Mouse (Mus musculus) heart, postnatal 0 days (tissue): ENCODE measurements around the gene Tet2. TPM values are rescaled to one million over a fixed set of nuclear protein-coding genes. Genes with fewer than 3 reads are reported as not detected.
A peak's percentile ranks its signal among the peaks of the same experiment; 100 is the strongest.

Source experiments
- ATAC-seq: fragments of 200-750 bp; cut with Nextera tagmentation; 2 replicates; pipeline ENCODE4 v1.8.0; 2017; ENCODE audit warnings: low read depth, moderate number of reproducible peaks, moderate library complexity; ENCODE audit not compliant: insufficient read depth
- DNase-seq: peaks from one replicate; pipeline ENCODE4 v3.0.0-alpha.2; 2016; ENCODE audit warnings: low spot score
- H3K27ac ChIP-seq: fragments of 300-500 bp; sonication (generic); 2 replicates; pipeline ENCODE4 v1.5.1; 2014; ENCODE audit warnings: low read depth, mild to moderate bottlenecking
- H3K27me3 ChIP-seq: fragments of 300-500 bp; sonication (generic); 2 replicates; pipeline ENCODE4 v1.6.1; 2014; ENCODE audit warnings: low read length, mixed read lengths; ENCODE audit not compliant: control insufficient read depth, insufficient read depth
- H3K36me3 ChIP-seq: fragments of 300-500 bp; sonication (generic); replicated peaks from 2 replicates; pipeline ENCODE4 v1.6.1; 2014; ENCODE audit warnings: low read length, mixed read lengths; ENCODE audit not compliant: control insufficient read depth, insufficient read depth
- H3K4me1 ChIP-seq: fragments of 300-500 bp; sonication (generic); 2 replicates; pipeline ENCODE4 v1.6.1; 2014; ENCODE audit warnings: antibody characterized with exemption; ENCODE audit not compliant: control insufficient read depth, insufficient read depth
- H3K4me2 ChIP-seq: fragments of 300-500 bp; sonication (generic); 2 replicates; pipeline ENCODE4 v1.6.1; 2014; ENCODE audit warnings: low read depth, mild to moderate bottlenecking, low read length, moderate library complexity
- H3K4me3 ChIP-seq: fragments of 300-500 bp; sonication (generic); 2 replicates; pipeline ENCODE4 v1.5.1; 2014; ENCODE audit warnings: low read depth, low read length
- H3K9ac ChIP-seq: fragments of 300-500 bp; sonication (generic); replicated peaks from 2 replicates; pipeline ENCODE4 v1.6.1; 2014; ENCODE audit warnings: low read depth, low read length, mixed read lengths
- H3K9me3 ChIP-seq: fragments of 300-500 bp; sonication (generic); replicated peaks from 2 replicates; pipeline ENCODE4 v1.6.1; 2016; ENCODE audit warnings: low read length; ENCODE audit not compliant: control insufficient read depth
- CTCF ChIP-seq: IDR thresholded peaks from 2 replicates; pipeline ENCODE4 v1.5.1; 2016; ENCODE audit warnings: antibody characterized with exemption, control low read depth, low read depth
- EP300 ChIP-seq: IDR thresholded peaks from 2 replicates; pipeline ENCODE4 v1.6.1; 2016; ENCODE audit warnings: antibody characterized with exemption, low read depth
- WGBS: fragments of 180-500 bp; shearing (Covaris S2); extraction: QIAGEN DNeasy Blood & Tissue Kit; methylation state at CpG from one replicate; pipeline ENCODE4 v1.1.7; 2014; 5-methylcytosine and 5-hydroxymethylcytosine counted together
- polyA plus RNA-seq: library from polyadenylated mRNA; unstranded; fragments of >200 nt; fragmentation: Nextera tagmentation; extraction: Ambion mirVana; gene quantifications from 2 replicates; pipeline ENCODE4 v1.2.1, GENCODE M21; 2015
- total RNA-seq: library from RNA; depleted of rRNA; stranded (reverse); fragments of >200 nt; gene quantifications from 2 replicates; pipeline ENCODE4 v1.2.3, GENCODE M21; 2014; ENCODE audit warnings: low replicate concordance

The Tet2 gene
- total and polyA plus RNA-seq, 2 experiments from 2014 or later, result 10.6 to 33.4 TPM

GRCm38 (mm10) chr3:133516137-133516536 is 28.8 kb downstream of the Tet2 start:
- Histone ChIP-seq H3K4me1 (peaks cover 22% of the 10 kb centered on the region), H3K9me3 (no peaks in the 10 kb centered on the region), H3K36me3 (peaks cover 15% of the 10 kb centered on the region), H3K4me3 (no peak overlapping the region), H3K27ac (0 out of 2 replicates have a peak overlapping the region, but pooled peaks have one; percentile 11), H3K9ac (no peak overlapping the region), H3K27me3 (no peaks in the 10 kb centered on the region), H3K4me2 (no peak overlapping the region)
- 7% methylated on average over 6 of the region's 6 CpGs for WGBS
- ATAC-seq (peak; percentile 86), DNase-seq (peak; percentile 94)
- TF ChIP-seq EP300, result no peak
- TF ChIP-seq CTCF, result peak; percentile 53

DNA sequence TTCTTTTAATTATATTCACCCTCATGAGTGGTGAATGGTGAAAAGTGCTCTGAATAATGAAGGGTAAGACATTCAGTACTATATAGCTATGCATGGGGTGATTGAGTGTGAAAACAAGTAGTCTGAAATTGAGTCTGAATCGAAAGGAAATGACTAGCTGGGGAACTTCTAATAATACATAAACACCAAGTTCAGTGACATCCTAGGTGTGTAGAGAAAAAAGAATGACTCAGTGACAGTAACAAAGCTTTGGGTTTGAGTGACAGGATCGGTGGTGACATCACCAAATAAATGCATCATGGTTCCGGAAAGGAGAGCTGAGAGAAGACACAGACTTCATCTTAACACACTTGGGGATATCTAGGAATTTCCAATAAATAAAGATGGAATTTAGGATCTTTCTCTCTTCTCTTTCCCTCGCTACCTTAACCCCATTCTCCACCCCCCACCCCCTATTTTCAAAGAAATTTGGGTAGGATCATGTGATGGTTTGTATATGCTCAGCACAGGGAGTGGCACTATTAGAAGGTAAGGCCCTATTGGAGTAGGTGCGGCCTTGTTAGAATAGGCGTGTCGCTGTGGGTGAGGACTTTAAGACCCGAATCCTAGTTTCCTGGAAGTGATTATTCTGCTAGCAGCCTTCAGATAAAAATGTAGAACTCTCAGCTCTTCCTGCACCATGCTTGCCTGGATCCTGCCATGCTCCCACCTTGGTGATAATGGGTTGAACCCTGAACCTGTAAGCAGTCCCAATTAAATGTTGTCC is 29.6 kb downstream of the Tet2 start:
- Histone ChIP-seq H3K36me3 (peaks cover 18% of the 10 kb centered on the region), H3K27ac (0 out of 2 replicates have a peak overlapping the region, but pooled peaks have one; percentile 11), H3K9ac (no peak overlapping the region), H3K4me1 (peaks cover 22% of the 10 kb centered on the region), H3K4me3 (no peak overlapping the region), H3K4me2 (no peak overlapping the region), H3K27me3 (no peaks in the 10 kb centered on the region), H3K9me3 (no peaks in the 10 kb centered on the region)
- DNase-seq (no peak), ATAC-seq (no peak)
- WGBS, result 90% methylated on average over 8 of the region's 8 CpGs
- TF ChIP-seq CTCF (no peak), EP300 (no peak)

- DNase-seq (no peak), ATAC-seq (no peak)
- Histone ChIP-seq H3K27me3 (no peaks in the 10 kb centered on the region), H3K9ac (no peak overlapping the region), H3K4me1 (peaks cover 22% of the 10 kb centered on the region), H3K36me3 (peaks cover 20% of the 10 kb centered on the region), H3K9me3 (no peaks in the 10 kb centered on the region), H3K4me3 (no peak overlapping the region), H3K4me2 (no peak overlapping the region), H3K27ac (no peak overlapping the region)
- WGBS, result 77% methylated on average over 12 of the region's 12 CpGs
- TF ChIP-seq CTCF (no peak), EP300 (no peak)
Measured at GRCm38 (mm10) chr3:133514290-133514689, 30.6 kb downstream of the Tet2 start.

- Histone ChIP-seq H3K27me3 (no peaks in the 10 kb centered on the region), H3K4me2 (no peak overlapping the region)
- TF ChIP-seq CTCF, result no peak
- no peak for TF ChIP-seq EP300
Measured at GRCm38 (mm10) chr3:133513475-133513874, 31.5 kb downstream of the Tet2 start.

GRCm38 (mm10) chr3:133510368-133510767 is 34.6 kb downstream of the Tet2 start:
- Histone ChIP-seq H3K27ac (no peak overlapping the region), H3K4me2 (no peak overlapping the region), H3K4me1 (no peaks in the 10 kb centered on the region; the same call in 1 of the 2 replicates), H3K36me3 (peaks cover 26% of the 10 kb centered on the region), H3K9me3 (no peaks in the 10 kb centered on the region), H3K27me3 (no peaks in the 10 kb centered on the region), H3K4me3 (no peak overlapping the region), H3K9ac (no peak overlapping the region)
- WGBS, result 78% methylated on average over 4 of the region's 4 CpGs
- DNase-seq (no peak), ATAC-seq (no peak)
- TF ChIP-seq EP300 (no peak), CTCF (no peak)

More at GRCm38 (mm10) chr3:133513475-133513874, 31.5 kb downstream of the Tet2 start:
- Histone ChIP-seq H3K4me1 (peaks cover 17% of the 10 kb centered on the region), H3K9me3 (no peaks in the 10 kb centered on the region), H3K27ac (no peak overlapping the region), H3K9ac (no peak overlapping the region), H3K36me3 (peaks cover 20% of the 10 kb centered on the region), H3K4me3 (no peak overlapping the region)
- whole genome bisulfite sequencing, result 84% methylated on average over 7 of the region's 7 CpGs
- ATAC-seq (no peak), DNase-seq (no peak)
